Mouse (Mus musculus) CH12.LX (cell line): ENCODE results near the gene Was. TPM values are rescaled to one million over a fixed set of nuclear protein-coding genes. Genes with fewer than 3 reads are reported as not detected.
"Not testable (repeated sequence)": the region's sequence is repeated elsewhere in the genome, so short reads cannot be mapped to it uniquely, and the experiment has no call there.

Experiments used
- DNase-seq: peaks from one replicate; pipeline ENCODE4 v3.0.0-alpha.2; 2013; ENCODE audit errors: extremely low read depth
- H3K27ac ChIP-seq: 2 replicates; pipeline ENCODE4 v1.5.1; 2012; ENCODE audit warnings: low read depth, mild to moderate bottlenecking, control low read depth, moderate library complexity; ENCODE audit not compliant: insufficient read depth
- H3K27me3 ChIP-seq: replicated peaks from 2 replicates; pipeline ENCODE3; 2012; ENCODE audit warnings: inconsistent platforms
- H3K36me3 ChIP-seq, 2 experiments: replicated peaks in 1 of 2; 2 replicates each; pipeline versions ENCODE3 to v1.6.1; 2012; ENCODE audit warnings: inconsistent platforms in 1 of 2, low read length in 1 of 2, mild to moderate bottlenecking in 1 of 2, mixed read lengths in 1 of 2, moderate library complexity in 1 of 2; ENCODE audit not compliant: control insufficient read depth in 1 of 2, insufficient read depth in 1 of 2
- H3K4me1 ChIP-seq, 2 experiments: 2 replicates each; pipeline ENCODE4 v1.6.1; 2012; ENCODE audit warnings: inconsistent platforms in 1 of 2, moderate library complexity in 1 of 2; ENCODE audit not compliant: insufficient read depth in 2 of 2, control insufficient read depth in 1 of 2
- H3K4me2 ChIP-seq: 2 replicates; pipeline ENCODE4 v1.6.1; 2012; ENCODE audit warnings: low read depth, mild to moderate bottlenecking, control low read depth; ENCODE audit not compliant: poor library complexity, insufficient read depth, severe bottlenecking
- H3K4me3 ChIP-seq, 3 experiments: fragments of 150-350 bp in 1 of 3; sonication (generic) in 1 of 3; replicated peaks in 1 of 3; 2 replicates each; pipeline versions ENCODE3 to v1.5.1; 2011 to 2012; ENCODE audit warnings: low read depth in 2 of 3, low read length in 2 of 3, mild to moderate bottlenecking in 2 of 3, moderate library complexity in 2 of 3, control low read depth in 1 of 3, improper control_type of control experiment in 1 of 3, inconsistent platforms in 1 of 3, mixed read lengths in 1 of 3; ENCODE audit not compliant: poor library complexity in 1 of 3
- H3K79me2 ChIP-seq: replicated peaks from 2 replicates; pipeline ENCODE4 v1.6.1; 2012; ENCODE audit warnings: mild to moderate bottlenecking, moderate library complexity; ENCODE audit not compliant: control insufficient read depth, poor library complexity, insufficient read depth, severe bottlenecking; ENCODE audit errors: extremely low read depth
- H3K9ac ChIP-seq: 2 replicates; pipeline ENCODE4 v1.6.1; 2012; ENCODE audit warnings: low read depth, mild to moderate bottlenecking, control low read depth, moderate library complexity; ENCODE audit not compliant: insufficient read depth
- H3K9me3 ChIP-seq: replicated peaks from 2 replicates; pipeline ENCODE3; 2012; ENCODE audit warnings: low read length, inconsistent platforms, mixed read lengths
- BHLHE40 ChIP-seq: IDR thresholded peaks from 2 replicates; pipeline ENCODE4 v1.6.1; 2011; ENCODE audit warnings: mild to moderate bottlenecking, low read depth, low read length, improper control_type of control experiment
- CHD1 ChIP-seq: IDR thresholded peaks from 2 replicates; pipeline ENCODE4 v1.6.1; 2012; ENCODE audit warnings: low read depth, low read length, improper control_type of control experiment, inconsistent platforms
- CHD2 ChIP-seq: IDR thresholded peaks from 2 replicates; pipeline ENCODE4 v1.6.1; 2011; ENCODE audit warnings: low read length, improper control_type of control experiment
- CTCF ChIP-seq, 2 experiments: IDR thresholded peaks in 1 of 2; conservative IDR thresholded peaks in 1 of 2; 2 replicates each; pipeline ENCODE4 v1.5.1; 2011 to 2012; ENCODE audit warnings: low read depth in 2 of 2, low read length in 2 of 2, improper control_type of control experiment in 1 of 2, inconsistent platforms in 1 of 2, mild to moderate bottlenecking in 1 of 2, moderate library complexity in 1 of 2
- E2F4 ChIP-seq: IDR thresholded peaks from 2 replicates; pipeline ENCODE4 v1.6.1; 2011; ENCODE audit warnings: low read depth, low read length, improper control_type of control experiment; ENCODE audit not compliant: insufficient replicate concordance
- ELF1 ChIP-seq: IDR thresholded peaks from 2 replicates; pipeline ENCODE4 v1.6.1; 2014; ENCODE audit warnings: low read depth, mild to moderate bottlenecking, inconsistent platforms, low read length, improper control_type of control experiment
- HCFC1 ChIP-seq: IDR thresholded peaks from 2 replicates; pipeline ENCODE4 v1.6.1; 2012; ENCODE audit warnings: low read depth, mild to moderate bottlenecking, inconsistent platforms, low read length, improper control_type of control experiment
- IRF4 ChIP-seq: IDR thresholded peaks from 2 replicates; pipeline ENCODE4 v1.6.1; 2014; ENCODE audit warnings: low read depth, mild to moderate bottlenecking, inconsistent platforms, low read length, improper control_type of control experiment
- JUN ChIP-seq: IDR thresholded peaks from 2 replicates; pipeline ENCODE4 v1.6.1; 2011; ENCODE audit warnings: low read depth, mild to moderate bottlenecking, low read length, improper control_type of control experiment, moderate library complexity; ENCODE audit not compliant: insufficient read depth
- KAT2A ChIP-seq: IDR thresholded peaks from 2 replicates; pipeline ENCODE4 v1.6.1; 2012; ENCODE audit warnings: low read length, improper control_type of control experiment, inconsistent platforms; ENCODE audit not compliant: insufficient replicate concordance
- MAFK ChIP-seq: IDR thresholded peaks from 2 replicates; pipeline ENCODE4 v1.6.1; 2011; ENCODE audit warnings: low read length, improper control_type of control experiment; ENCODE audit not compliant: insufficient replicate concordance
- MAX ChIP-seq: IDR thresholded peaks from 2 replicates; pipeline ENCODE4 v1.6.1; 2011; ENCODE audit warnings: low read length, improper control_type of control experiment
- MEF2A ChIP-seq: IDR thresholded peaks from 2 replicates; pipeline ENCODE4 v1.6.1; 2014; ENCODE audit warnings: low read depth, mild to moderate bottlenecking, inconsistent platforms, low read length, improper control_type of control experiment, borderline replicate concordance
- MXI1 ChIP-seq: IDR thresholded peaks from 2 replicates; pipeline ENCODE4 v1.6.1; 2011; ENCODE audit warnings: mild to moderate bottlenecking, low read depth, low read length, improper control_type of control experiment
- NELFE ChIP-seq: IDR thresholded peaks from 2 replicates; pipeline ENCODE4 v1.6.1; 2011; ENCODE audit warnings: low read depth, low read length, improper control_type of control experiment
- POLR2A ChIP-seq: IDR thresholded peaks from 2 replicates; pipeline ENCODE4 v1.6.1; 2011; ENCODE audit warnings: low read depth, mild to moderate bottlenecking, improper control_type of control experiment, low read length
- RAD21 ChIP-seq: IDR thresholded peaks from 2 replicates; pipeline ENCODE4 v1.6.1; 2011; ENCODE audit warnings: low read depth, mild to moderate bottlenecking, low read length, improper control_type of control experiment, moderate library complexity
- RCOR1 ChIP-seq: conservative IDR thresholded peaks from 2 replicates; pipeline ENCODE4 v1.6.1; 2012; ENCODE audit warnings: low read depth, mild to moderate bottlenecking, inconsistent platforms, low read length, improper control_type of control experiment
- SIN3A ChIP-seq: IDR thresholded peaks from 2 replicates; pipeline ENCODE4 v1.6.1; 2012; ENCODE audit warnings: low read length, improper control_type of control experiment, inconsistent platforms
- SMC3 ChIP-seq: IDR thresholded peaks from 2 replicates; pipeline ENCODE4 v1.6.1; 2011; ENCODE audit warnings: low read depth, low read length, improper control_type of control experiment
- TBP ChIP-seq: conservative IDR thresholded peaks from 2 replicates; pipeline ENCODE4 v1.6.1; 2011; ENCODE audit warnings: low read depth, low read length, improper control_type of control experiment
- UBTF ChIP-seq: IDR thresholded peaks from 2 replicates; pipeline ENCODE4 v1.6.1; 2012; ENCODE audit warnings: low read depth, mild to moderate bottlenecking, inconsistent platforms, low read length, improper control_type of control experiment, moderate library complexity
- USF1 ChIP-seq: IDR thresholded peaks from 2 replicates; pipeline ENCODE4 v1.6.1; 2014; ENCODE audit warnings: low read depth, mild to moderate bottlenecking, inconsistent platforms, low read length, improper control_type of control experiment
- USF2 ChIP-seq: conservative IDR thresholded peaks from 2 replicates; pipeline ENCODE4 v1.6.1; 2011; ENCODE audit warnings: low read depth, low read length, improper control_type of control experiment
- ZKSCAN1 ChIP-seq: IDR thresholded peaks from 2 replicates; pipeline ENCODE4 v1.6.1; 2012; ENCODE audit warnings: low read depth, inconsistent platforms, low read length, improper control_type of control experiment, borderline replicate concordance
- ZNF384 ChIP-seq: IDR thresholded peaks from 2 replicates; pipeline ENCODE4 v1.6.1; 2012; ENCODE audit warnings: low read depth, low read length, improper control_type of control experiment, inconsistent platforms
- dilution Hi-C: fragments of 300-500 bp; cut with MboI; formaldehyde crosslinking; loops from 2 replicates; pipeline ENCODE4 v1.14.3; 2020; ENCODE audit warnings: low sequenced_read_pairs; ENCODE audit not compliant: extremely low pct_unique_long_range_greater_than_20kb, extremely low pct_ligation_motif_present
- in situ Hi-C: fragments of 300-500 bp; cut with MboI; formaldehyde crosslinking; loops from 3 replicates; pipeline ENCODE4 v1.14.3; 2019; ENCODE audit warnings: low sequenced_read_pairs, low pct_ligation_motif_present, low pct_unique_long_range_greater_than_20kb, mixed read lengths
- polyA plus RNA-seq: library from polyadenylated mRNA; unstranded; fragments of >175 nt; gene quantifications from 2 replicates; pipeline ENCODE4 v1.2.1, GENCODE M21; 2012; ENCODE audit warnings: low read depth; ENCODE audit not compliant: insufficient read length
- total RNA-seq, 2 experiments: library from RNA; depleted of rRNA; stranded (reverse); fragments of 300-350 nt in 1 of 2; fragments of >200 nt in 1 of 2; gene quantifications; 2 replicates each; pipeline ENCODE4 v1.2.3; 2012 to 2014

Gene Was
- total and polyA plus RNA-seq, 3 experiments = 47.0 to 83.7 (median 53.9) TPM

- Histone ChIP-seq H3K4me2 (no peak overlapping the region), H3K79me2 (peaks cover 35% of the 10 kb centered on the region), H3K9me3 (no peaks in the 10 kb centered on the region), H3K27me3 (no peaks in the 10 kb centered on the region), H3K4me3 (no peak overlapping the region), H3K9ac (no peak overlapping the region), H3K4me1 (peaks cover 5 to 35% of the 10 kb centered on the region in 2 experiments), H3K27ac (no peak overlapping the region), H3K36me3 (peaks cover 33 to 73% of the 10 kb centered on the region in 2 experiments)
- dilution Hi-C loops (no loop called here), in situ Hi-C loops (no loop called here)
- TF ChIP-seq BHLHE40 (no peak), HCFC1 (no peak), SIN3A (no peak)
- DNase-seq = peak; percentile 28
Measured at GRCm38 (mm10) chrX:8069166-8069565, 21.1 kb downstream of the Was start.

- H3K36me3 ChIP-seq, H3K79me2 ChIP-seq, H3K4me1 ChIP-seq, H3K9ac ChIP-seq, dilution Hi-C loops, H3K4me2 ChIP-seq, H3K27ac ChIP-seq, DNase-seq, H3K4me3 ChIP-seq, H3K27me3 ChIP-seq, in situ Hi-C loops, H3K9me3 ChIP-seq: not testable (repeated sequence)
Measured at GRCm38 (mm10) chrX:8051044-8051781, 39.1 kb downstream of the Was start.

DNA sequence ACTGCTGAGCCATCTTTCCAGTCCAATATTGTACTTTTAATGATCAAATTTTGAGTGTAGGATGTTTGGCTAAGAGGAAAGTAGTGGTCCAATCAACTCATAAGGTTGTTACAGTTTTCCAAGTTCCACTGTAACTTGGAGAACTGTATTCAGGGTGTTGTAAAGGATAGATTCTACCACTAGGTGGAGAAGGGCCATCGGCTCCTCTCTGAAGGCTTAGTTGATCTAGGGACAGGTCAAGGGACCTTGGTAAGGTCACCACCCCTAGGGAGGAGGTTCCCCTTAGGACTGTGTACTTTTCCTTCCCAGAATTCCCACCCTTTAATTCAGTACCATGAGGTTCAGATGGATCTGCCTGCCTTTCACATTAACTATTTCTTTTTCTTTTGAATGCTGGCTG, 57.3 kb downstream of the Was start:
- Histone ChIP-seq H3K4me1 (no peaks in the 10 kb centered on the region), H3K9me3 (no peaks in the 10 kb centered on the region), H3K27me3 (no peaks in the 10 kb centered on the region), H3K4me3 (no peak overlapping the region), H3K27ac (no peak overlapping the region), H3K9ac (no peak overlapping the region), H3K36me3 (no peaks in the 10 kb centered on the region), H3K79me2 (no peaks in the 10 kb centered on the region), H3K4me2 (no peak overlapping the region)
- dilution Hi-C loops (no loop called here), in situ Hi-C loops (no loop called here)
- no peak for DNase-seq
- no peak for TF ChIP-seq ZKSCAN1
- TF ChIP-seq MEF2A = no peak
- no peak for TF ChIP-seq RCOR1
- no peak for TF ChIP-seq ELF1
- peak; percentile 32 for TF ChIP-seq RAD21
- no peak for TF ChIP-seq USF1
- TF ChIP-seq BHLHE40 = no peak
- no peak for TF ChIP-seq TBP
- TF ChIP-seq MAX = no peak
- TF ChIP-seq NELFE = no peak
- TF ChIP-seq IRF4 = no peak
- TF ChIP-seq JUN = no peak
- no peak for TF ChIP-seq USF2
- TF ChIP-seq SMC3 = peak; percentile 51
- no peak for TF ChIP-seq E2F4
- TF ChIP-seq KAT2A = no peak
- no peak for TF ChIP-seq POLR2A
- no peak for TF ChIP-seq MXI1
- TF ChIP-seq CTCF (conservative IDR thresholded peaks at IDR 0.05 in 1 of 2, IDR thresholded peaks at IDR 0.05 in 1 of 2; ENCODE audit: low read depth in 2 of 2, low read length in 2 of 2) = peak in 1 of 2 experiments; percentile 62; a peak in 3 of 4 replicates
- no peak for TF ChIP-seq MAFK
- TF ChIP-seq CHD1 = no peak
- no peak for TF ChIP-seq ZNF384
- TF ChIP-seq UBTF = no peak
- TF ChIP-seq CHD2 = no peak
